Mouse (Mus musculus): ENCODE data around the gene Proser3.

The Proser3 gene

DNA sequence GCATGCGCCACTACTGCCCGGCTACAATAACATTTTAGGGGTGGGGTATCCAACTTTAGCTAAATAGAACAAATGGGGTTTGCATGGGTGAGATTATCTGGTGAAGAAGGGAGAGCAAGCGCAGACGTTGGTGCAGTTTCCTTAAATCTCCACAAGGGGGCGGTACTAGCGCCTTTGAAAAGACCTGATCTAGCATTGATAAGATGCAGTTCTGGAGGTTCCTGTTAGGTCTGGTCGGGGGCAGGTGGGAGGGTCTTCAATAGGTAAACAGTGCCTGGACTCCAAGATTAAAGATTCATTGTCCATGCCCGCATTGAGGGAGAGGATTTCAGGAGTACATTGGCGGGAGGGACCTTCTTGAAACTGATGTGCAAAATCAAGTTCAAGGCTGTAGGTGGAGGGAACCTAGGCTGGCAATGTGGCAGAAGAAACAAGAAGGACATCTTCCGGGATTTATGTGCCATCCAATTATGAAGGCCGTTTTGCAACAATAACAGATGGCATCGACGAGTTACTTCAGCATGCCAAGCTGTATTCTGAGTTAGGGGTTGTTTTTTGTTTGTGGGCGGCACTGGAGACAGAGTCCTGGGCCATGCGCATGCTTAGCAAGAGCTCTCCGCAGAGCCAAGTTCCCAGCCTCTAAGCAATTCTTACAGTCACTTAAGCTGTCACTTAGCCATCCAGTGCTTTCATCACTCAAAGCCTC lies 61.7 kb downstream of the Proser3 start:
- DNase-seq (ENCODE audit: low spot score): no peak

All from ovary, postnatal 10 days (tissue).